Mouse (Mus musculus) gastrocnemius, postnatal 14 days (tissue): ENCODE data around the gene Gjc1. TPM values are rescaled to one million over a fixed set of nuclear protein-coding genes. Genes with fewer than 3 reads are reported as not detected.

Experiments used
- DNase-seq: peaks from one replicate; pipeline ENCODE4 v3.0.0; 2021; ENCODE audit warnings: mixed read lengths
- intact Hi-C: fragments of 180-260 bp; cut with DNase I; formaldehyde crosslinking; loops from one replicate; pipeline ENCODE4 v1.15.1; 2025; ENCODE audit warnings: low total_unique reads
- long read RNA-seq, 2 experiments: library from polyadenylated mRNA; stranded (forward); transcript quantifications; one replicate each; pipeline ENCODE4 v2.0.0; 2021
- total RNA-seq, 2 experiments: library from RNA; stranded (reverse); gene quantifications; 2 replicates each; pipeline ENCODE4 v1.2.3; 2021

The Gjc1 gene
- total RNA-seq = 10 to 100 TPM; 15.2 to 17.9 TPM
- long read RNA-seq, experiment 1, transcript Gjc1-201 (3 exons, 1,903 nt) = major isoform, 16 of 22 reads
- long read RNA-seq, experiment 1, partial matches to known transcripts = 0 of 22 reads
- long read RNA-seq, experiment 1, other reads (novel, unspliced or antisense) = 3 of 22 reads
- long read RNA-seq, experiment 2, transcript Gjc1-201 (3 exons, 1,903 nt) = major isoform, 14 of 24 reads
- long read RNA-seq, experiment 2, partial matches to known transcripts = 1 of 24 reads
- long read RNA-seq, experiment 2, other reads (novel, unspliced or antisense) = 3 of 24 reads

GRCm38 (mm10) chr11:102819021-102819782, at the start of gene Gjc1:
TSS of gene Gjc1 (minus strand) at chr11:102819700.
- intact Hi-C loops = loop anchor here (5.0 kb wide), 1 partner anchor 42 kb away; no protein-coding TSS in a partner anchor
- peak; percentile 79 for DNase-seq

GRCm38 (mm10) chr11:102864272-102864671, 44.8 kb upstream of the Gjc1 start:
- intact Hi-C loops = no loop called here
- peak; percentile 66 for DNase-seq

GRCm38 (mm10) chr11:102859933-102860332, 40.4 kb upstream of the Gjc1 start:
- intact Hi-C loops = no loop called here

GRCm38 (mm10) chr11:102858951-102859350, 39.5 kb upstream of the Gjc1 start:
- DNase-seq = peak; percentile 45
- intact Hi-C loops = no loop called here

More at GRCm38 (mm10) chr11:102859933-102860332, 40.4 kb upstream of the Gjc1 start:
- DNase-seq = peak; percentile 56

- intact Hi-C loops = no loop called here
- no peak for DNase-seq
Measured at GRCm38 (mm10) chr11:102855941-102856340, 36.4 kb upstream of the Gjc1 start.

- intact Hi-C loops = loop anchor here (2.0 kb wide), 1 partner anchor 77 kb away; no protein-coding TSS in a partner anchor
Measured at GRCm38 (mm10) chr11:102853760-102854159, 34.3 kb upstream of the Gjc1 start.

GRCm38 (mm10) chr11:102851883-102852282, 32.4 kb upstream of the Gjc1 start:
- intact Hi-C loops = loop anchor here (2.0 kb wide), 1 partner anchor 75 kb away; no protein-coding TSS in a partner anchor
- peak; percentile 73 for DNase-seq

More at GRCm38 (mm10) chr11:102853760-102854159, 34.3 kb upstream of the Gjc1 start:
- DNase-seq = no peak

- no peak for DNase-seq
- intact Hi-C loops = no loop called here
Measured at GRCm38 (mm10) chr11:102845926-102846325, 26.4 kb upstream of the Gjc1 start.

- DNase-seq = no peak
- intact Hi-C loops = no loop called here
Measured at GRCm38 (mm10) chr11:102838616-102839150, 19.2 kb upstream of the Gjc1 start.

GRCm38 (mm10) chr11:102838126-102838525, 18.6 kb upstream of the Gjc1 start:
- no peak for DNase-seq
- intact Hi-C loops = no loop called here

GRCm38 (mm10) chr11:102837385-102837784, 17.9 kb upstream of the Gjc1 start:
- no peak for DNase-seq
- intact Hi-C loops = no loop called here

- DNase-seq = no peak
- intact Hi-C loops = no loop called here
Measured at GRCm38 (mm10) chr11:102836146-102836545, 16.6 kb upstream of the Gjc1 start.

GRCm38 (mm10) chr11:102835549-102835948, 16.0 kb upstream of the Gjc1 start, which contains the start of gene Higd1b:
TSS of gene Higd1b (plus strand) at chr11:102835849.
- intact Hi-C loops = no loop called here
- DNase-seq = no peak

- intact Hi-C loops = no loop called here
- no peak for DNase-seq
Measured at GRCm38 (mm10) chr11:102834219-102834618, 14.7 kb upstream of the Gjc1 start.

- intact Hi-C loops = no loop called here
Measured at GRCm38 (mm10) chr11:102832700-102833297, 13.3 kb upstream of the Gjc1 start.

GRCm38 (mm10) chr11:102830276-102830675, 10.8 kb upstream of the Gjc1 start:
- DNase-seq = no peak
- intact Hi-C loops = no loop called here

More at GRCm38 (mm10) chr11:102832700-102833297, 13.3 kb upstream of the Gjc1 start:
- DNase-seq = no peak

GRCm38 (mm10) chr11:102827097-102827496, 7.6 kb upstream of the Gjc1 start:
- no peak for DNase-seq
- intact Hi-C loops = no loop called here

- DNase-seq = no peak
- intact Hi-C loops = no loop called here
Measured at GRCm38 (mm10) chr11:102826476-102826875, 7.0 kb upstream of the Gjc1 start.

GRCm38 (mm10) chr11:102821231-102821630, 1.7 kb upstream of the Gjc1 start:
- no peak for DNase-seq
- intact Hi-C loops = no loop called here

GRCm38 (mm10) chr11:102820432-102820831, 932 bp upstream of the Gjc1 start:
- intact Hi-C loops = no loop called here
- no peak for DNase-seq
